Mouse (Mus musculus) forebrain, embryonic 16.5 days (tissue): ENCODE results near the gene Zfhx3. TPM values are rescaled to one million over a fixed set of nuclear protein-coding genes. Genes with fewer than 3 reads are reported as not detected.

Experiments
- ATAC-seq: fragments of 200-750 bp; cut with Nextera tagmentation; 2 replicates; pipeline ENCODE4 v1.8.0; 2017; ENCODE audit warnings: mild to moderate bottlenecking, moderate library complexity
- H3K27ac ChIP-seq: fragments of 300-500 bp; sonication (generic); 2 replicates; pipeline ENCODE4 v1.5.1; 2014; ENCODE audit warnings: low read length, control low read depth
- H3K27me3 ChIP-seq: fragments of 300-500 bp; sonication (generic); replicated peaks from 2 replicates; pipeline ENCODE4 v1.6.1; 2014; ENCODE audit warnings: low read length; ENCODE audit not compliant: control insufficient read depth, insufficient read depth
- H3K36me3 ChIP-seq: fragments of 300-500 bp; sonication (generic); 2 replicates; pipeline ENCODE4 v1.6.1; 2014; ENCODE audit not compliant: control insufficient read depth, insufficient read depth
- H3K4me1 ChIP-seq: fragments of 300-500 bp; sonication (generic); replicated peaks from 2 replicates; pipeline ENCODE4 v1.6.1; 2014; ENCODE audit warnings: low read length; ENCODE audit not compliant: control insufficient read depth, insufficient read depth
- H3K4me2 ChIP-seq: fragments of 300-500 bp; sonication (generic); 2 replicates; pipeline ENCODE4 v1.6.1; 2014; ENCODE audit warnings: mild to moderate bottlenecking, low read length, control low read depth
- H3K4me3 ChIP-seq: fragments of 300-500 bp; sonication (generic); replicated peaks from 2 replicates; pipeline ENCODE4 v1.5.1; 2014; ENCODE audit warnings: mild to moderate bottlenecking, low read length, control low read depth
- H3K9ac ChIP-seq: fragments of 300-500 bp; sonication (generic); replicated peaks from 2 replicates; pipeline ENCODE4 v1.6.1; 2014; ENCODE audit warnings: low read depth, low read length, control low read depth
- H3K9me3 ChIP-seq: fragments of 300-500 bp; sonication (generic); 2 replicates; pipeline ENCODE4 v1.6.1; 2016; ENCODE audit warnings: low read length; ENCODE audit not compliant: control insufficient read depth
- WGBS: fragments of 180-500 bp; shearing (Covaris S2); extraction: QIAGEN DNeasy Blood & Tissue Kit; methylation state at CpG from one replicate; pipeline ENCODE4 v1.1.7; 2014; 5-methylcytosine and 5-hydroxymethylcytosine counted together
- polyA plus RNA-seq: library from polyadenylated mRNA; unstranded; fragments of >200 nt; fragmentation: Nextera tagmentation; extraction: Ambion mirVana; gene quantifications from 2 replicates; pipeline ENCODE4 v1.2.1, GENCODE M21; 2015

Gene Zfhx3
- polyA plus RNA-seq, 1 experiment from 2014 or later = 14.6 TPM

DNA sequence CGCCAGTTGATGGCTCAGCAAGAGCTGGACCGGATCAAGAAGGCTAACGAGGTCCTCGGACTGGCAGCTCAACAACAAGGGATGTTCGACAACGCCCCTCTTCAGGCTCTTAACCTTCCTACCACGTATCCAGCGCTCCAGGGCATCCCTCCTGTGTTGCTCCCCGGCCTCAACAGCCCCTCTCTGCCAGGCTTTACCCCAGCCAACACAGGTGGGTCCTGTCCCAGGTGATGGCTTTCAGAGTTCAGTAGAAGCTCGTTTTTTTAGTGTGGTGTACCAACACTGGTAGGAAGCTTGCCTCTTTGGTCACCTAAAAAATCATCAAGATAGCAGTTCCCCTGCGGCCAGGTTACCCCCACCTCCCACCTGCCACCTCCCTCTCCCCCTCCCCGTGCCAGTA, 1009.1 kb downstream of the Zfhx3 start:
- no peak overlapping the region for H3K4me2 ChIP-seq
- WGBS = 92% methylated on average over 12 of the region's 12 CpGs
- no peaks in the 10 kb centered on the region for H3K27me3 ChIP-seq
- no peaks in the 10 kb centered on the region for H3K4me1 ChIP-seq
- H3K4me3 ChIP-seq = no peak overlapping the region
- no peak overlapping the region for H3K9ac ChIP-seq
- no peak for ATAC-seq
- H3K27ac ChIP-seq = no peak overlapping the region
- H3K36me3 ChIP-seq = peaks cover 41% of the 10 kb centered on the region
- H3K9me3 ChIP-seq = peaks cover 22% of the 10 kb centered on the region

DNA sequence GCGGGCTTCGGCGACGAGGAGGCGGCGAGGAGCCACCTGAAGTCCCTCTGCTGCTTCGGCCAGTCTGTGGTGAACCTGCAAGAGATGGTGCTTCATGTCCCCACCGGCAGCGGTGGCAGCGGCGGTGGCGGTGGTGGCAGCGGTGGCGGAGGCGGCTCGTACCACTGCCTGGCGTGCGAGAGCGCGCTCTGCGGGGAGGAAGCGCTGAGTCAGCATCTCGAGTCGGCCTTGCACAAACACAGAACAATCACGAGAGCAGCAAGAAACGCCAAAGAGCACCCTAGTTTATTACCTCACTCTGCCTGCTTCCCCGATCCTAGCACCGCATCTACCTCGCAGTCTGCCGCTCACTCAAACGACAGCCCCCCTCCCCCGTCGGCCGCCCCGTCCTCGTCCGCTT, 1014.0 kb downstream of the Zfhx3 start:
- no peaks in the 10 kb centered on the region for H3K4me1 ChIP-seq
- no peak for ATAC-seq
- no peaks in the 10 kb centered on the region for H3K27me3 ChIP-seq
- 68% methylated on average over 37 of the region's 37 CpGs for WGBS
- H3K9ac ChIP-seq = no peak overlapping the region
- peak overlapping the region; percentile 30 for H3K4me3 ChIP-seq
- H3K27ac ChIP-seq = no peak overlapping the region
- peaks cover 6% of the 10 kb centered on the region for H3K36me3 ChIP-seq
- no peaks in the 10 kb centered on the region for H3K9me3 ChIP-seq
- H3K4me2 ChIP-seq = peak overlapping the region; percentile 25

GRCm38 (mm10) chr8:108962516-108962915, 1020.1 kb downstream of the Zfhx3 start:
- Histone ChIP-seq H3K4me1 (no peaks in the 10 kb centered on the region), H3K4me2 (no peak overlapping the region), H3K27ac (no peak overlapping the region), H3K36me3 (no peaks in the 10 kb centered on the region), H3K4me3 (no peak overlapping the region), H3K27me3 (no peaks in the 10 kb centered on the region), H3K9me3 (no peaks in the 10 kb centered on the region), H3K9ac (no peak overlapping the region)
- 73% methylated on average over 7 of the region's 7 CpGs for WGBS
- ATAC-seq = no peak

DNA sequence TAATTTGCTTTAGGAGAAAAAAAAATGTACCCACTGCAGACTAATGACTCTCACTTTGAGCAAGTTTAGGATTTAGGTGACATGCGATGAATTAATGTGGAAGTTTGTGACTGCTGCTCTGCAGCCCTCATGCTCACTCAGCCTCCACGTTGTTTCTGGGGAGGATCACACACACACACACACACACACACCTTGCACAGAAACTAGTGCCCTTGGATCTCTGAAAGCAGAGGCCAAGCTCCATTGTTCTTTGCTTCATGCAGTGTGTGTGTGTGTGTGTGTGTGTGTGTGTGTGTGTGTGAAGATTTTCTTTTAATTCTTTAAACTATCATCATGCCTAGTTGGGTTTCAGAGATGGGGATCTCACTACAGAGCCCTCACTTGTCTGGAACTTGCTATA, 1020.7 kb downstream of the Zfhx3 start:
- WGBS = 82% methylated on average over 2 of the region's 2 CpGs
- Histone ChIP-seq H3K27ac (no peak overlapping the region), H3K4me3 (no peak overlapping the region), H3K27me3 (no peaks in the 10 kb centered on the region), H3K4me1 (no peaks in the 10 kb centered on the region), H3K9ac (no peak overlapping the region), H3K4me2 (no peak overlapping the region), H3K9me3 (no peaks in the 10 kb centered on the region), H3K36me3 (no peaks in the 10 kb centered on the region)
- no peak for ATAC-seq

GRCm38 (mm10) chr8:108966041-108966440, 1023.6 kb downstream of the Zfhx3 start:
- Histone ChIP-seq H3K9me3 (no peaks in the 10 kb centered on the region), H3K27ac (no peak overlapping the region), H3K9ac (no peak overlapping the region), H3K4me2 (no peak overlapping the region), H3K4me3 (no peak overlapping the region), H3K36me3 (no peaks in the 10 kb centered on the region), H3K27me3 (no peaks in the 10 kb centered on the region), H3K4me1 (no peaks in the 10 kb centered on the region)
- WGBS = 61% methylated on average over 12 of the region's 12 CpGs
- ATAC-seq = no peak

- no peak for ATAC-seq
- no peaks in the 10 kb centered on the region for H3K9me3 ChIP-seq
- H3K4me2 ChIP-seq = no peak overlapping the region
- 85% methylated on average over 9 of the region's 9 CpGs for WGBS
- H3K4me3 ChIP-seq = no peak overlapping the region
- H3K27ac ChIP-seq = no peak overlapping the region
- no peaks in the 10 kb centered on the region for H3K36me3 ChIP-seq
- no peaks in the 10 kb centered on the region for H3K4me1 ChIP-seq
- no peaks in the 10 kb centered on the region; the same call in 1 of the 2 replicates for H3K27me3 ChIP-seq
- no peak overlapping the region for H3K9ac ChIP-seq
Measured at GRCm38 (mm10) chr8:108973639-108974325, 1031.3 kb downstream of the Zfhx3 start.

DNA sequence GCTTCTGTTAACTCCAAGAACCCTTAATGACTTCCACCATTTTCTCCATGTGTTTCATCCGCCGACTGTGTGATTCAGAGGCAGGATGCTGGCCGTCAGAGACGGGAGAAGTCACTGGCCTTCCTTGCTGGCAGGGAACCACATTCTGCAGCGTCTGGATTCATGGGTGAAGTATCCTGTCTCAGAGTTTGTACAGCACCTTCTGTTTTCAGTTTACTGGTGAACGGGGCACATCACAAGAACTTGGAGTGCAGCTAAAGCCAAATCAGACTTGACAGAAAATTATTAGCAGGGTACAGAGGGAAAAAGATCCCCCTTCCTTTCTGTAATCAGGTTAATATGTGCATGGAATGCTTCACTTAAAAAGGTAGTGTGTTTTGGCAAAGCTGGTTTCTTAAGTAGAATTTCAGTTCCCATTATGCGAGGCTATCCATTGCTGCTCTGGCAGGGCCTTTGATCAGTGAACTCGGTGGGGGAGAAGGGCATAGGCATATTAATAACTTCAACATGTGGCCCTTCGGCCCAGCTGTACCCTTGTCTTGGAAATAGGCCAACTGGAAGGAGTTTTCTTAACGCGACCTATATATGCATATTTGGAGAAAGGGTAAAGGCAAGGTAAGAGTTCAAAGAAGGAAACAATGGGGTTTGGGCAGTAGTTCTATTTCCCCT, 1035.4 kb downstream of the Zfhx3 start:
- no peak overlapping the region for H3K4me2 ChIP-seq
- peaks cover 4% of the 10 kb centered on the region for H3K9me3 ChIP-seq
- no peaks in the 10 kb centered on the region for H3K4me1 ChIP-seq
- H3K27me3 ChIP-seq = no peaks in the 10 kb centered on the region; the same call in 1 of the 2 replicates
- no peak overlapping the region for H3K4me3 ChIP-seq
- H3K27ac ChIP-seq = no peak overlapping the region
- ATAC-seq = no peak
- 53% methylated on average over 11 of the region's 11 CpGs for WGBS
- H3K9ac ChIP-seq = no peak overlapping the region
- H3K36me3 ChIP-seq = no peaks in the 10 kb centered on the region

GRCm38 (mm10) chr8:108978362-108978750, 1035.9 kb downstream of the Zfhx3 start:
- Histone ChIP-seq H3K9me3 (peaks cover 4% of the 10 kb centered on the region), H3K36me3 (no peaks in the 10 kb centered on the region), H3K9ac (no peak overlapping the region), H3K4me3 (no peak overlapping the region), H3K27me3 (no peaks in the 10 kb centered on the region; the same call in 1 of the 2 replicates), H3K27ac (no peak overlapping the region), H3K4me1 (no peaks in the 10 kb centered on the region), H3K4me2 (no peak overlapping the region)
- no peak for ATAC-seq
- WGBS = 87% methylated on average over 7 of the region's 7 CpGs

- H3K27ac ChIP-seq = no peak overlapping the region
- H3K4me3 ChIP-seq = no peak overlapping the region
- H3K4me1 ChIP-seq = no peaks in the 10 kb centered on the region
- peaks cover 4% of the 10 kb centered on the region for H3K9me3 ChIP-seq
- no peak overlapping the region for H3K4me2 ChIP-seq
- no peaks in the 10 kb centered on the region for H3K27me3 ChIP-seq
- no peak for ATAC-seq
- no peaks in the 10 kb centered on the region for H3K36me3 ChIP-seq
- H3K9ac ChIP-seq = no peak overlapping the region
- 88% methylated on average over 2 of the region's 2 CpGs for WGBS
Measured at GRCm38 (mm10) chr8:108984904-108985303, 1042.5 kb downstream of the Zfhx3 start.
